Mouse (Mus musculus) limb, embryonic 14.5 days (tissue): Measurements from ENCODE around the gene Gnb4. TPM values are rescaled to one million over a fixed set of nuclear protein-coding genes. Genes with fewer than 3 reads are reported as not detected.

Experiments used
- ATAC-seq: fragments of 200-750 bp; cut with Nextera tagmentation; 2 replicates; pipeline ENCODE4 v1.8.0; 2017; ENCODE audit warnings: low read depth, moderate number of reproducible peaks, moderate TSS enrichment; ENCODE audit not compliant: low FRiP score
- DNase-seq: peaks from one replicate; pipeline ENCODE4 v3.0.0-alpha.2; 2015; ENCODE audit warnings: low spot score
- H3K27ac ChIP-seq: fragments of 300-500 bp; sonication (generic); replicated peaks from 2 replicates; pipeline ENCODE4 v1.5.1; 2014; ENCODE audit warnings: low read depth, mild to moderate bottlenecking, low read length, moderate library complexity, mixed read lengths
- H3K27me3 ChIP-seq: fragments of 300-500 bp; sonication (generic); 2 replicates; pipeline ENCODE4 v1.6.1; 2014; ENCODE audit warnings: low read length, mixed read lengths; ENCODE audit not compliant: control insufficient read depth, insufficient read depth
- H3K36me3 ChIP-seq: fragments of 300-500 bp; sonication (generic); 2 replicates; pipeline ENCODE4 v1.6.1; 2014; ENCODE audit warnings: mild to moderate bottlenecking, low read length, moderate library complexity, mixed read lengths; ENCODE audit not compliant: control insufficient read depth, insufficient read depth
- H3K4me1 ChIP-seq: fragments of 300-500 bp; sonication (generic); 2 replicates; pipeline ENCODE4 v1.6.1; 2014; ENCODE audit warnings: antibody characterized with exemption, low read length, mixed read lengths; ENCODE audit not compliant: control insufficient read depth, insufficient read depth
- H3K4me2 ChIP-seq: fragments of 300-500 bp; sonication (generic); replicated peaks from 2 replicates; pipeline ENCODE4 v1.6.1; 2014; ENCODE audit warnings: low read depth, mild to moderate bottlenecking, low read length, moderate library complexity; ENCODE audit not compliant: severe bottlenecking
- H3K4me3 ChIP-seq: fragments of 300-500 bp; sonication (generic); replicated peaks from 2 replicates; pipeline ENCODE4 v1.5.1; 2014; ENCODE audit warnings: low read length
- H3K9ac ChIP-seq: fragments of 300-500 bp; sonication (generic); 2 replicates; pipeline ENCODE4 v1.6.1; 2014; ENCODE audit warnings: mild to moderate bottlenecking, low read depth, low read length, moderate library complexity; ENCODE audit not compliant: severe bottlenecking
- H3K9me3 ChIP-seq: fragments of 300-500 bp; sonication (generic); 2 replicates; pipeline ENCODE4 v1.6.1; 2016; ENCODE audit warnings: low read length; ENCODE audit not compliant: control insufficient read depth
- POLR2A ChIP-seq: fragments of 200-500 bp; IDR thresholded peaks from 2 replicates; pipeline ENCODE4 v1.8.0; 2012; ENCODE audit warnings: inconsistent platforms, mild to moderate bottlenecking, moderate library complexity, borderline replicate concordance; ENCODE audit not compliant: insufficient read depth, insufficient read length; ENCODE audit errors: extremely low read depth
- WGBS: fragments of 180-500 bp; shearing (Covaris S2); extraction: QIAGEN DNeasy Blood & Tissue Kit; methylation state at CpG from one replicate; pipeline ENCODE4 v1.1.7; 2014; 5-methylcytosine and 5-hydroxymethylcytosine counted together
- polyA plus RNA-seq, 2 experiments: library from polyadenylated mRNA; depleted of rRNA in 1 of 2; stranded (reverse) in 1 of 2; unstranded in 1 of 2; fragments of >200 nt; fragmentation: Nextera tagmentation in 1 of 2; extraction: Ambion mirVana in 1 of 2; gene quantifications; 2 replicates each; pipeline versions ENCODE4 v1.2.1 to v1.2.3; 2012 to 2014

Gene Gnb4
- polyA plus RNA-seq, 2 experiments: 70.3 to 78.0 TPM

DNA sequence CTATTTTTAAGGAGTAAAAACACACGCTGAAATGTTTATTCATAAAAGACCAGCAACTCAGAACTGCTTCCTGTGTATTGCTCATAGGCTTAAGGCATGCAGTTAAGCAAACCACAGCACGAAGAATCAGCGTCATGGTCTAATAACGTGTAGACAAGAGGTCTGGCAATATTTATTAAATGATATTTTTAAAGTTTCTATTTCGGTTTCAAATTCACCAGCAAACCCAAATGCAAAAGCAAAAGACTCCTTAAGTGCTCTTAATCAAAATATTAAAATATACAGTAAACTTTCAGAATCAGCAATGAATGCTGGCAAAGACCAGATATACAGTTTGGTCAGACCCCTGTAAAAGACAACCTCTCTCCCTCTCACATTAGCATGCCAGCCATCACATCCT lies 1.0 kb downstream of the Gnb4 start:
- Histone ChIP-seq H3K9me3 (no peaks in the 10 kb centered on the region), H3K4me3 (peak overlapping the region; percentile 65), H3K27me3 (no peaks in the 10 kb centered on the region), H3K4me1 (peaks cover 4% of the 10 kb centered on the region), H3K4me2 (peak overlapping the region; percentile 50), H3K9ac (peak overlapping the region; percentile 77; the same call in 1 of the 2 replicates), H3K36me3 (no peaks in the 10 kb centered on the region), H3K27ac (no peak overlapping the region)
- TF ChIP-seq POLR2A: no peak
- DNase-seq (no peak), ATAC-seq (no peak)
- WGBS: 54% methylated on average over 5 of the region's 5 CpGs

- Histone ChIP-seq H3K4me2 (0 out of 2 replicates have a peak overlapping the region, but pooled peaks have one; percentile 10), H3K36me3 (no peaks in the 10 kb centered on the region), H3K27me3 (no peaks in the 10 kb centered on the region), H3K4me3 (no peak overlapping the region), H3K9ac (no peak overlapping the region), H3K9me3 (no peaks in the 10 kb centered on the region), H3K27ac (no peak overlapping the region), H3K4me1 (peaks cover 4% of the 10 kb centered on the region)
- 73% methylated on average over 2 of the region's 2 CpGs for WGBS
- ATAC-seq: no peak
- no peak for DNase-seq
- no peak for TF ChIP-seq POLR2A
Measured at GRCm38 (mm10) chr3:32614786-32615185, 1.6 kb downstream of the Gnb4 start.

DNA sequence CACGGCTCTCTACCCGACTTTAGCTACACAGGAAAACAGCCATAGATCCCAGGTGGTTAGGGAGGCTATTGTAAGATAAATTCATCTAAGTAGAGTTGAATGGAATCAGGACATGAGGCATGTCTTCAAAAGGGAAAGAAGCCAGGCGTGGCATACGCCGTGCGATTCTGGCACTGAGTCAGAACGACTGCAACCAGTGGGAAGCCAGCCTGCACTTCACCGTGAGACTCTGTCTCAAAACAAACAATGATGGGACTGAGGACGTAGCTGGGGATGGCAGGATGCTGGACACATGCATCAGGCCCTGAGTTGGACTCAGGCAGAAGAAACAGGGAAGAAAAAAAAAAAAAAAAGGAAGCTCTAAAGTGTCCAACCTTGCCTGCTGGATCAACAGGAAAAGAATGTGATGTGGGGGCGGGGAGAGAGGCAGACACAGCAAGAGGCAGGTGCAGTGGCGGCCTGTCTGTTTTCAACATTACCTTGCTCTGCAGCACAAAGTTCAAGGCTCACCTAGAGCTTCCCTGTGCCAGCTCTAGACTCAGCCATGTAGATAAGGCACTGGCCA lies 4.7 kb downstream of the Gnb4 start:
- Histone ChIP-seq H3K27me3 (no peaks in the 10 kb centered on the region), H3K4me2 (no peak overlapping the region), H3K9me3 (no peaks in the 10 kb centered on the region), H3K9ac (no peak overlapping the region), H3K4me1 (no peaks in the 10 kb centered on the region; the same call in 1 of the 2 replicates), H3K4me3 (no peak overlapping the region), H3K36me3 (no peaks in the 10 kb centered on the region), H3K27ac (no peak overlapping the region)
- DNase-seq: no peak
- 82% methylated on average over 11 of the region's 11 CpGs for WGBS
- TF ChIP-seq POLR2A: no peak
- ATAC-seq: no peak

DNA sequence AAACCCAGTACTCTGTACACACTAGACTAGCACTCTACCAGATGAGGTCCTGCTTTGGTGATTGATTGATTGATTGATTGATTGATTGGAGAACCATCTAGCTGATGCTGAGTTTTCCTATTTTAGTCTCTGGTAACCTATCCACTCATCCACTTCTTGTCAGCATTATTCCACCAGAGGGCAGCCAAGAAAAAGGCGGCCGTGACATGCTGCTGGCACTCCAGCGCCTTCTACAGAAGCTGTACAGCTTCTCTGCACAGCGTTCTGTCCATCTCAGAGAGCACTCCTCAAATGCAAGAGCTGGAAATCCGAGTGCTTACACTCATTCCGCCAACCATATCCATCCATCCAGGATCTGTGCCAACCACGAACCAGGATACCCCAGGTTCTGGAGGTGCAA lies 5.8 kb downstream of the Gnb4 start:
- Histone ChIP-seq H3K9ac (no peak overlapping the region), H3K4me1 (no peaks in the 10 kb centered on the region; the same call in 1 of the 2 replicates), H3K9me3 (no peaks in the 10 kb centered on the region), H3K4me3 (no peak overlapping the region), H3K27me3 (no peaks in the 10 kb centered on the region), H3K27ac (no peak overlapping the region), H3K36me3 (no peaks in the 10 kb centered on the region), H3K4me2 (no peak overlapping the region)
- WGBS: 27% methylated on average over 7 of the region's 7 CpGs
- TF ChIP-seq POLR2A: no peak
- ATAC-seq (peak; percentile 34; the same call in 1 of the 2 replicates), DNase-seq (peak; percentile 67)

GRCm38 (mm10) chr3:32609233-32609632 lies 7.2 kb downstream of the Gnb4 start:
- H3K9me3 ChIP-seq: no peaks in the 10 kb centered on the region
- ATAC-seq (no peak), DNase-seq (no peak)
- WGBS: 100% methylated on average over 4 of the region's 4 CpGs
- no peak overlapping the region for H3K4me3 ChIP-seq
- no peak overlapping the region for H3K9ac ChIP-seq
- no peaks in the 10 kb centered on the region for H3K27me3 ChIP-seq
- H3K36me3 ChIP-seq: no peaks in the 10 kb centered on the region
- no peak overlapping the region for H3K4me2 ChIP-seq
- TF ChIP-seq POLR2A: no peak
- H3K4me1 ChIP-seq: no peaks in the 10 kb centered on the region
- H3K27ac ChIP-seq: no peak overlapping the region

GRCm38 (mm10) chr3:32601055-32601454 lies 15.3 kb downstream of the Gnb4 start:
- no peak overlapping the region for H3K27ac ChIP-seq
- H3K36me3 ChIP-seq: 0 out of 2 replicates have a peak, but pooled peaks cover 2% of the 10 kb centered on the region
- H3K4me1 ChIP-seq: no peaks in the 10 kb centered on the region
- H3K9ac ChIP-seq: no peak overlapping the region
- WGBS: 91% methylated on average over 10 of the region's 10 CpGs
- TF ChIP-seq POLR2A: no peak
- no peaks in the 10 kb centered on the region for H3K27me3 ChIP-seq
- no peak for DNase-seq
- no peak for ATAC-seq
- H3K9me3 ChIP-seq: no peaks in the 10 kb centered on the region
- no peak overlapping the region for H3K4me2 ChIP-seq
- H3K4me3 ChIP-seq: no peak overlapping the region
